Mouse (Mus musculus) embryonic facial prominence, embryonic 10.5 days (tissue): Measurements from ENCODE around the gene Ndufv3. TPM values are rescaled to one million over a fixed set of nuclear protein-coding genes. Genes with fewer than 3 reads are reported as not detected.

Experiments used
- microRNA-seq: library from miRNA; unstranded; fragments of <30 nt; microRNA quantifications from one replicate; pipeline ENCODE4, GENCODE M21; 2017
- polyA plus RNA-seq: library from polyadenylated mRNA; unstranded; fragments of >200 nt; fragmentation: Nextera tagmentation; extraction: Ambion mirVana; gene quantifications from 2 replicates; pipeline ENCODE4 v1.2.1, GENCODE M21; 2016

Ndufv3 gene
- polyA plus RNA-seq, 1 experiment from 2014 or later: 242 TPM

Small RNAs within 50 kb of the gene (microRNA-seq; reads per million reads assigned to microRNA genes)
- gene Gm24970: not detected

Other genes starting within 250 kb of the Ndufv3 start
- gene Rsph1, start 242.7 kb upstream of the Ndufv3 start, polyA plus RNA-seq: 1.8 and 2.1 TPM in 2 replicates
- 5.3 and 7.7 TPM in 2 replicates for gene Slc37a1, start 233.3 kb upstream of the Ndufv3 start, polyA plus RNA-seq
- 16.9 and 18.9 TPM in 2 replicates for gene Pde9a, start 133.9 kb upstream of the Ndufv3 start, polyA plus RNA-seq
- gene Wdr4, start 135 bp upstream of the Ndufv3 start, polyA plus RNA-seq: 67.7 and 73.5 TPM in 2 replicates
- 22.9 and 25.1 TPM in 2 replicates for gene Pknox1, start 44.6 kb downstream of the Ndufv3 start, polyA plus RNA-seq
- 2.5 and 2.8 TPM in 2 replicates for gene Cbs, start 117.1 kb downstream of the Ndufv3 start, polyA plus RNA-seq
- gene U2af1, start 138.8 kb downstream of the Ndufv3 start, polyA plus RNA-seq: 464 and 498 TPM in 2 replicates
- gene Cryaa, start 157.7 kb downstream of the Ndufv3 start, polyA plus RNA-seq: 0.77 TPM in 1 of 2 replicates, not detected in the other